Mouse (Mus musculus) megakaryocyte, embryonic 14.5 days (primary cell): Measurements from ENCODE around the gene Cadm4. TPM values are rescaled to one million over a fixed set of nuclear protein-coding genes. Genes with fewer than 3 reads are reported as not detected.
A peak's percentile ranks its signal among the peaks of the same experiment; 100 is the strongest.

Experiments used
- H3K27me3 ChIP-seq: replicated peaks from 2 replicates; pipeline ENCODE3; 2012; ENCODE audit warnings: inconsistent platforms
- H3K36me3 ChIP-seq: replicated peaks from 2 replicates; pipeline ENCODE3; 2012; ENCODE audit warnings: low read length, inconsistent platforms, mixed read lengths
- H3K4me1 ChIP-seq: 2 replicates; pipeline ENCODE4 v1.6.1; 2012; ENCODE audit warnings: inconsistent platforms
- H3K4me3 ChIP-seq: replicated peaks from 2 replicates; pipeline ENCODE3; 2012; ENCODE audit warnings: moderate library complexity, mild to moderate bottlenecking, inconsistent platforms
- H3K9me3 ChIP-seq: 2 replicates; pipeline ENCODE4 v1.6.1; 2012; ENCODE audit warnings: inconsistent platforms
- FLI1 ChIP-seq: IDR thresholded peaks from 2 replicates; pipeline ENCODE4 v1.6.1; 2012; ENCODE audit warnings: low read length, inconsistent platforms, mixed read lengths
- GATA1 ChIP-seq: IDR thresholded peaks from 3 replicates; pipeline ENCODE4 v1.6.1; 2012; ENCODE audit warnings: mixed read lengths, low read length, inconsistent platforms, borderline replicate concordance
- polyA plus RNA-seq: library from polyadenylated mRNA; stranded (reverse); fragments of >175 nt; gene quantifications from 2 replicates; pipeline ENCODE4 v1.2.3, GENCODE M21; 2012; ENCODE audit warnings: low replicate concordance; ENCODE audit not compliant: insufficient read depth

The Cadm4 gene
- polyA plus RNA-seq, 1 experiment, result not detected

DNA sequence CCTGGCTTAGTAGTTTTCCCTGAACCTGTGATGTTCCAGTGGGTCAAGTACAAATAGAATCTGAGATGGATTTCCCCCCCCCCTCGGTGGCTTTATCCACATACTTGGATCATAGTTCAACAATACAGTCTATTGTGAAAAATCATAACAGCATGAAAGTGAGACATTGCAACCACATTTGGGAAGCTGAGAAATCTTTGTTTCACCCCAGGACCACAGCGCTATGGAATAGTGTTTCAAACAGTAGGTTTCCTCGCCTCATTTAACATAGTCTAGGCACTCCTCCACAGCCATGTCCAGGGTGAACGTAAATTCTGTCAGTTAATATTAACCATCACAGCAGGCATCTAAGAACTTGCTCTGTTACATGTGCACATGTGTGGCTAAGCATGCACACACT lies 55.3 kb downstream of the Cadm4 start:
- Histone ChIP-seq H3K9me3 (no peaks in the 10 kb centered on the region), H3K4me3 (no peak overlapping the region), H3K36me3 (peaks cover 42% of the 10 kb centered on the region), H3K27me3 (peaks cover 8% of the 10 kb centered on the region), H3K4me1 (peaks cover 12% of the 10 kb centered on the region)
- TF ChIP-seq GATA1, result no peak

DNA sequence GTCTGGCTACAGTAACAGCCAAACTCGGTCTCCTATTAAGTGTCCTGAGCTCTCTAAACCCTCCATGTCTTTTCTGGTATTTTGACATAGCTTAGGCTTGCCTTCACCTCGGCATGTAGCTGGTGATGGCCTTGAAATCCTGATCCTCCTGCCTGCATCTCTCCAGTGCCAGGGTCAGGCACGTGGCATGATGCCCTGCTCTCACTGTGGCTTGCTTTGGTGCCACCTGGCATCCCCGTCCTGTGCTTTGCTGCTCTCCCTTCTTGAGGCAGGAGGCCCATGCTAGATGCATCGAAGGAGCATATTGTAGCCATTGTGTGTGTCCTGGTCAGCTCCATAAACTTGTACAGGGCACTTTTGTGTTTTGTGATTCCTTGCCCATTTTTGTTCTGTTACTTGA lies 55.8 kb downstream of the Cadm4 start:
- no peak for TF ChIP-seq GATA1
- TF ChIP-seq FLI1, result no peak
- peaks cover 12% of the 10 kb centered on the region for H3K27me3 ChIP-seq
- H3K36me3 ChIP-seq, result peaks cover 37% of the 10 kb centered on the region
- H3K9me3 ChIP-seq, result no peaks in the 10 kb centered on the region
- peak overlapping the region; percentile 55 for H3K4me3 ChIP-seq
- H3K4me1 ChIP-seq, result peaks cover 7% of the 10 kb centered on the region

DNA sequence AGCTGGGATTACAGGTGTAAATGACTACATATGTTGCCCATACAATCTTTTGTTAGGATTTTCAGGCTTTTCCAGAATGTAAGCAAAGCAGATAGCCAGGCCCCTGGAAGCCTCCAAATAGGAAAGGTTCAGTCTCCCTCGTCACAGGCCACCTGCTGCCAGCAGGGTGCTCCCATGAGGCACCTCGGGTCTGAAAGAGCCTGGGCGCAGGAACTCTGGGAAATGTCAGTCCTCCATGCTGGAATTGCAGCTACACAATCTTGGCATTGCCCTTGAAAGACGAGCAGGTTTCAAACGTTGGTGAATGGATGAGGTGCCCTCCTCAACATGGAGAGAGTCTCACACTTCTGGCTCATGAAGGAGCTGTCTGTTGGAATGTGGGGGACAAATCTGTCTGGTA lies 56.3 kb downstream of the Cadm4 start:
- peaks cover 12% of the 10 kb centered on the region for H3K27me3 ChIP-seq
- peaks cover 7% of the 10 kb centered on the region for H3K4me1 ChIP-seq
- H3K4me3 ChIP-seq, result no peak overlapping the region
- TF ChIP-seq GATA1, result no peak
- TF ChIP-seq FLI1, result no peak
- peaks cover 33% of the 10 kb centered on the region for H3K36me3 ChIP-seq
- no peaks in the 10 kb centered on the region for H3K9me3 ChIP-seq

DNA sequence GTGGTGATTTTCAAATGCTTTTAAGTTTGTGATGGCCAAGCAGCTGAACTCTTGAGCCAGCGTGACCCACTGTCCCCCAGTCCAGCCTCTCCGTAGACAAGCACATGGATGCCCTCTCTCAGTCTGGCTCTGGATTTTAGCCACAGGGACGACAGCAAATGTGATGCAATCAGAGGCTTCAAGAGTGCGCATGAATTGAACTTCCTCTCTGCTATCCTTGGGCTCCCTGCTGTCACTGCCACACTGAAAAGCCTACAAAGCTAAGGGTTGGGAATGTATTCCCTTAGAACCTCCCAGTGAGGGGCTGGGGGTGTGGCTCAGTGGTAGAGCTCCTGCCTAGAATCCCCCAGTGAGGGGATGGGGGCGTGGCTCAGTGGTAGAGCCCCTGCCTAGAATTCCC lies 56.9 kb downstream of the Cadm4 start:
- Histone ChIP-seq H3K36me3 (peaks cover 28% of the 10 kb centered on the region), H3K27me3 (peaks cover 12% of the 10 kb centered on the region), H3K4me1 (peaks cover 7% of the 10 kb centered on the region), H3K4me3 (no peak overlapping the region), H3K9me3 (no peaks in the 10 kb centered on the region)
- TF ChIP-seq GATA1 (no peak), FLI1 (no peak)

DNA sequence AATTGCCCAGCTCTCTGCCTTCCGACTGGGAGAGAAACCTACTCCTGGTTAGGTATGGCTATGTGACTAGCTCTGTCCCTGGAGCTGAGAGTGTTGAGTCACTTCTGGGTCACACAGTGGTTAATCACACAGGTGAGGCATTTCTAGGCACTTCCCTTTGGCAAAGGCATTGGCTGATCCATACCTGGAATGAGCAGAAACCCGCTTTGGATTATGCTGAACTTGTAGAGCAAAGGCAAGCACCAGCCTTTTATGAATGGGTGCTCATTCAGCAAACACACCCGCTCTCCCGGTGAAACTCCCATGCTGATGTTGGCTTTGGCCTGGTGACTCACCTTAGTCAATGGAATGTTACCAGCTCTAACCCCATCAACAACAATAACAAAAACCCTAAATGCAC lies 57.9 kb downstream of the Cadm4 start:
- Histone ChIP-seq H3K9me3 (peaks cover 2% of the 10 kb centered on the region; the same call in 1 of the 2 replicates), H3K36me3 (peaks cover 18% of the 10 kb centered on the region), H3K27me3 (peaks cover 12% of the 10 kb centered on the region), H3K4me1 (peaks cover 7% of the 10 kb centered on the region), H3K4me3 (no peak overlapping the region)
- TF ChIP-seq FLI1, result no peak
- no peak for TF ChIP-seq GATA1

DNA sequence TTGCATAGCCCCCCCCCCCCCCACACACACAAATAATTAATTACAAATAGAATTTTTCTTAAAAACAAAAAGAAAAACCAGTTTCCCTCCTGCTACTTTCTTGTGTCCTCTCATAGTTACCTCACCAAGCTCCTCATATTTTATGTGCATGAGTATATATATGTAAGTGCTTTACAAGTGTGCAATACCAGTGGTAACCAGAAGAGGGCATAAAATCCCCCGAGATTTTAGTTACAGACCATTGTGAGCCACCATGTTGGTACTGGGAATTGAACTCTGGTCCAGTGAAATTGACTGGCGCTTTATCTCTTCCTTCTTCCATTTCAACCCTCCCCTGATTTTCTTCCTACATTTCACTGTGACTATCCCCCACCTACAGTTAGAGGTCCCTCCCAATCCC lies 62.7 kb downstream of the Cadm4 start:
- peaks cover 4% of the 10 kb centered on the region; the same call in 1 of the 2 replicates for H3K9me3 ChIP-seq
- H3K4me1 ChIP-seq, result peaks cover 20% of the 10 kb centered on the region
- H3K36me3 ChIP-seq, result peaks cover 13% of the 10 kb centered on the region
- peaks cover 10% of the 10 kb centered on the region for H3K27me3 ChIP-seq
- H3K4me3 ChIP-seq, result no peak overlapping the region
- TF ChIP-seq FLI1, result no peak
- no peak for TF ChIP-seq GATA1

DNA sequence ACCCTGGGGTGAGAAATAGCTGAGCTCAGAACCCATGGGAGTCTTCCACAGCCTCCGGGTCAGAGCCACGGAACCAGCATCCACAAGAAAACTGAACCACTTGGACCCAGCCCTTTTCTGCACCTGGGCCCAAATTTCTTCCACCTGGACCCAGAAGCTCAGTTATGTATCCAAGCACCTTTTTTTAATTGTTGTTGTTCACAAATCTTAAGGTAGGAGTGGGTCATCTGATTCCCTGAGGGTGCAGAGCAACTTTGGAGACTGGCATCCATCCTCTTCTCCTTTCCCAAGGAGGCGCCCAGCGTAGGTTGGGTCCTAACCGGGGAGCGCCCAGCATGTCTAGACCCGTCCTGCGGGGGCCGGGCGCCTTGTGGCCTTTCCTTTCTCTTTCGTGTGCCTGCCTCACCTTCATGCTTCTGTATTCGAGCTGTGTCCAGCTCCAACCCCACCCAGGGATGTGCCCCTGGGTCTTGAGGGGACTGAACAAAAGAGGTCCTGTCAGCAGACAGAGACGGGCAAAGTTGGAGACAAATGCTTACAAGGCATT lies 64.3 kb downstream of the Cadm4 start, which contains the start of the genes Pinlyp and Xrcc1:
Gene Pinlyp (minus strand): TSS at position 51 of the 547 bp plus-strand sequence.
Gene Xrcc1 (plus strand): TSS at position 222 of the 547 bp plus-strand sequence.
- Histone ChIP-seq H3K4me3 (peak within 1 kb of the TSS; percentile 99), H3K27me3 (peaks cover 8% of the 10 kb centered on the region), H3K36me3 (peaks cover 29% of the 10 kb centered on the region), H3K9me3 (peaks cover 4% of the 10 kb centered on the region; the same call in 1 of the 2 replicates), H3K4me1 (peaks cover 20% of the 10 kb centered on the region)
- TF ChIP-seq GATA1 (no peak), FLI1 (no peak)

DNA sequence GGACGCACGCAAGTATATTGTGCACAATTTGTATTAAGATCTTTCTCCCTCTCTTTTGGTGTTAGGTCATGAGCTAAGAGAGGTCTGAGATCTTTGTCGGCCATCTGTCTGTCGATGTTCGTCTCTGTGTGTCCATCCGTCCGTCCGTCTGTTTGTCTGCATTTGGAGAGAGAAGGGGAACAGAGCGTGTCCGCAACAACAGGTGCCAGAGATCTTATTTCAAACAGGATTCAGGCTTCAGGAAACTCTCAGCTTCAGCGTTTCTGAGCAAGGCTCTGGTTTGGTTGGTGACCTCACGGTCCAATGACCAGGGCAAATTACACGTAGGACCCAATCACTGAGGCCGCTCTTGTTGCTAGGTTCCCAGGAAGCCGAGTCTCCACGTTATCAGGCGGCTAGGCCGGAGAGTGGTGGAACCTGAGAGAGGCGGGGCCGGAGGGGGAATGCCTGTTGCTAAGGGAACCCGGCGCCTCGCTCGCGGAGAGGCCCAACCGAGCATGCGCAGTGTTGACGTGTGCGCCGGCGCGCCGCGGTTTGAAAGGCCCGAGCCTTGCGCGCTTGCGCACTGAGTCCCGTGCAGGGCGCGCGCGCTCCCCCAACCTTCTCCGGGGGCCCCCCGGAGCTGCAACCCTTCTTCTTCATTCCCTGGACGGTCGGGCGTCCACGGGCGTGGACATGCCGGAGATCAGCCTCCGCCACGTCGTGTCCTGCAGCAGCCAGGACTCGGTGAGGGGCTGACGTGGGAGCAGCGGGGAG lies 65.0 kb downstream of the Cadm4 start:
- Histone ChIP-seq H3K36me3 (peaks cover 35% of the 10 kb centered on the region), H3K4me1 (peaks cover 20% of the 10 kb centered on the region), H3K4me3 (peak overlapping the region; percentile 99), H3K27me3 (peaks cover 4% of the 10 kb centered on the region), H3K9me3 (peaks cover 4% of the 10 kb centered on the region; the same call in 1 of the 2 replicates)
- TF ChIP-seq FLI1 (no peak), GATA1 (peak; percentile 77; the same call in 2 of the 3 replicates)

DNA sequence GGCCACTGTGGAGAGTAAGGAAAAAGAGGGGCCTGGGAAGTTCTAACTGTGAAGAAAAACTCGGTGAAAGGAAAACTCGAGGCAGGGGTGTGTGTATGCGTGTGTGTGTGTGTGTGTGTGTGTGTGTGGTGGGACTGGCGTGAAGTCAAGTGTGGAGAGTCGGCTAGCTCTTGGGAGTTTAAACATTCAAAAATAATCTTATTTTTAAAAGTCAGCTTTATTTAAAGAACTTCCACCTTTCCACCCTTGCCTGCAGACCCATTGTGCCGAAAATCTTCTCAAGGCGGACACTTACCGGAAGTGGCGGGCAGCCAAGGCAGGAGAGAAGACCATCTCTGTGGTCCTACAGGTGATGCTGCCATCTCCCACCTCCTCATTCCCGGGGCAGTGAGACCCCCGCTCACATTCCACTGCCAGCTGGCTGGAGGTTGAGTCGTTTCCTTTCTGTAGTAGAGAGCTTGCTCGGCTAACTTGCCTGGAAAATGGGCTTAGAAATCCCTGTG lies 65.8 kb downstream of the Cadm4 start:
- no peak for TF ChIP-seq GATA1
- TF ChIP-seq FLI1, result no peak
- peak overlapping the region; percentile 99 for H3K4me3 ChIP-seq
- peaks cover 43% of the 10 kb centered on the region for H3K36me3 ChIP-seq
- H3K4me1 ChIP-seq, result peaks cover 20% of the 10 kb centered on the region
- peaks cover 4% of the 10 kb centered on the region; the same call in 1 of the 2 replicates for H3K9me3 ChIP-seq
- H3K27me3 ChIP-seq, result no peaks in the 10 kb centered on the region
